Mouse (Mus musculus) embryonic facial prominence, embryonic 15.5 days (tissue): ENCODE measurements at regions not wholly inside any gene's neighbourhood (a gene's known extent, or its start where the extent isn't known, plus 50 kb on each side); places are given as distances from the start of the nearest gene placed in this dataset.

Experiments used
- ATAC-seq: fragments of 200-750 bp; cut with Nextera tagmentation; 2 replicates; pipeline ENCODE4 v1.8.0; 2017; ENCODE audit warnings: low read depth, moderate TSS enrichment; ENCODE audit not compliant: insufficient number of reproducible peaks, low FRiP score, low TSS enrichment
- H3K27ac ChIP-seq: fragments of 300-500 bp; sonication (generic); replicated peaks from 2 replicates; pipeline ENCODE4 v1.5.1; 2015; ENCODE audit warnings: mild to moderate bottlenecking, inconsistent platforms
- H3K27me3 ChIP-seq: fragments of 300-500 bp; sonication (generic); 2 replicates; pipeline ENCODE4 v1.6.1; 2015; ENCODE audit warnings: inconsistent platforms
- H3K36me3 ChIP-seq: fragments of 300-500 bp; sonication (generic); 2 replicates; pipeline ENCODE4 v1.6.1; 2015; ENCODE audit warnings: mild to moderate bottlenecking, inconsistent platforms
- H3K4me1 ChIP-seq: fragments of 300-500 bp; sonication (generic); 2 replicates; pipeline ENCODE4 v1.6.1; 2015; ENCODE audit warnings: inconsistent platforms
- H3K4me2 ChIP-seq: fragments of 300-500 bp; sonication (generic); replicated peaks from 2 replicates; pipeline ENCODE4 v1.6.1; 2015; ENCODE audit warnings: mild to moderate bottlenecking, inconsistent platforms
- H3K4me3 ChIP-seq: fragments of 300-500 bp; sonication (generic); replicated peaks from 2 replicates; pipeline ENCODE4 v1.5.1; 2015; ENCODE audit warnings: mild to moderate bottlenecking, inconsistent platforms
- H3K9ac ChIP-seq: fragments of 300-500 bp; sonication (generic); 2 replicates; pipeline ENCODE4 v1.6.1; 2015; ENCODE audit warnings: inconsistent platforms
- H3K9me3 ChIP-seq: fragments of 300-500 bp; sonication (generic); replicated peaks from 2 replicates; pipeline ENCODE4 v1.6.1; 2016; ENCODE audit warnings: inconsistent platforms
- WGBS: fragments of 180-500 bp; shearing (Covaris S2); methylation state at CpG from one replicate; pipeline ENCODE4 v1.1.7; 2015; 5-methylcytosine and 5-hydroxymethylcytosine counted together

- ATAC-seq: no peak
Measured at GRCm38 (mm10) chr13:91405027-91405426, 55.1 kb upstream of the Ssbp2 start.

GRCm38 (mm10) chr13:91410116-91410515, 50.0 kb upstream of the Ssbp2 start:
- Histone ChIP-seq H3K36me3 (no peaks in the 10 kb centered on the region), H3K4me3 (no peak overlapping the region), H3K4me2 (no peak overlapping the region), H3K27ac (no peak overlapping the region), H3K27me3 (no peaks in the 10 kb centered on the region), H3K9me3 (no peaks in the 10 kb centered on the region), H3K4me1 (no peaks in the 10 kb centered on the region), H3K9ac (no peak overlapping the region)
- ATAC-seq: no peak

More at GRCm38 (mm10) chr13:91405027-91405426, 55.1 kb upstream of the Ssbp2 start:
- no peak overlapping the region for H3K27ac ChIP-seq
- no peaks in the 10 kb centered on the region for H3K4me1 ChIP-seq
- 83% methylated on average over 2 of the region's 2 CpGs for WGBS
- H3K27me3 ChIP-seq: no peaks in the 10 kb centered on the region
- no peaks in the 10 kb centered on the region for H3K9me3 ChIP-seq
- no peaks in the 10 kb centered on the region for H3K36me3 ChIP-seq
- H3K9ac ChIP-seq: no peak overlapping the region
- H3K4me2 ChIP-seq: no peak overlapping the region
- H3K4me3 ChIP-seq: no peak overlapping the region
